Mouse (Mus musculus) T-helper 17 cell (primary cell): ENCODE measurements at regions not wholly inside any gene's neighbourhood (a gene's known extent, or its start where the extent isn't known, plus 50 kb on each side); places are given as distances from the start of the nearest gene placed in this dataset.

Source experiments
- in situ Hi-C, 2 experiments: fragments of 300-600 bp; cut with MboI, MseI; formaldehyde crosslinking; loops; 1 replicate in 1 of 2; 2 replicates in 1 of 2; pipeline ENCODE4 v1.15.1; 2025; ENCODE audit warnings: high pct_unique_total_duplicates in 2 of 2

DNA sequence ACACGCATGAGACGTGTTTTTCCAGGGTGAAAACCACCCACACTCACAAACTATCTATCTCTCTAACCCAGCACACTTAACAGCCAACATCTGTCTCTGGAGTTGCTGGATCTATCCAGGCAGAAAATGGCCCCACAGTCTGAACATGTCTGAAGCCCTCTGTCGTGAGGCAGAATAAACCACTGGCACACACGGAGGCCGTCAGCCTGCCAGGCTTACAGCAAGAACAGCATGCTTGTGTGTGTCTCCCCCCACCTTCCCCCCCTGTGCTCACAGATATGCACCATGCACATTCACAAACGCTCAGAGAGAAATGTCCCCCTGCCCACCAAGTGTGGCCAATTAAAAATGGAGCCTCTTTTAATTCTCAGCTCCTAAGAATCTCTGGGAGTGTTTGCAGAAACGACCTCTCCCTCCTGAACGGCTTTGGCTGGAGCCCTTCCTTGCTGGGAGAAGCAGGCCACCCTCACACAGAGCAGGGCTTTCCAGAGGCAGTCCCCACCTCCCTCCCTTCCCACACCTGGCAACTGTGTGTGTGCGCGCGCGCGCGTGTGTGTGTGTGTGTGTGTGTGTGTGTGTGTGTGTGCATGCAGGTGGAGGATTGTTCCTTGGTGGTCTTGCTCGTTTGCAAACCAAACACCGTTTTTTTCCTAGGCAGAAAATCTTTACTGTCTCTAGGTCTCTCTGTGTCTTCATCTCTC lies 88.7 kb downstream of the Edn3 start:
- in situ Hi-C loops: no loop called here

DNA sequence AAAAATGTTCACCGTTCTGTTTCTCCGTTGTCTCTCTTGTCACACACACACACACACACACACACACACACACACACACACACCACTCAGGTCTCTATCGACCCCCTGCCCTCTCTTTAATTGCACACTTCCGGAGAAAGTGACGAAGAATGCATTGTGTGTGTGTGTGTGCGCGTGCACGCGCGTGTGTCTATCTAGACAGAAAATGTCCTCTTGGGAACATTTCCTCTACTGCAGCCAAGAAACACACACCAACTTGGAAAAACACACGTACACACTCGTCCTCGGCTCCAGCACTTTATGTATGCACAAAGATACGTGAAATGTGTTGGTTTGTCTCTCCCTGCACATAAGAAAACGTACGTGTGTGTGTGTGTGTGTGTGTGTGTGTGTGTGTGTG lies 90.4 kb downstream of the Edn3 start:
- in situ Hi-C loops: loop anchor here (5.0 to 25.0 kb wide), 2 partner anchors 364 to 549 kb away; no protein-coding TSS in a partner anchor

- in situ Hi-C loops: loop anchor here (5.0 to 25.0 kb wide), 2 partner anchors 364 to 549 kb away; no protein-coding TSS in a partner anchor
Observed at GRCm38 (mm10) chr2:174851525-174852330, 91.3 kb downstream of the Edn3 start.

DNA sequence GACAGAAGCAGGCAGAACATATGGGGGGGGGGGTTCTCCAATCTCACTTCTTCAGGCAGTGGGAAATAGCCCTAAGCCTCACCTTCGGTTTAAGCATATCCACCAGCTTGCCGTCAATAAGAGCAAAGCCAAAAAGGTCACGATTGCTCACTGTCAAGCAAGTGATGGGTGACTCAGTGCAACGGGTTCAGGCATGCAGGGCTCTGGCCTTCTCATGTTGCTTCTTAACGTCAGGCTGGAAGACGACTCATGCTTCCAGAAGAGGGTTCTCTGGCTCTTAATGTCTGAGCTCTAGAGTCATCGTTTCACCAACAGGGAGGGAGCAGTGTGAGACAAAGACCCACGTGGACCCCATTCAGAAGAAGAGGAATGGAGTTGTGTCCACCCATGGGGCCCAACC lies 93.4 kb downstream of the Edn3 start:
- in situ Hi-C loops: loop anchor here (5.0 to 25.0 kb wide), 2 partner anchors 366 to 551 kb away; no protein-coding TSS in a partner anchor

GRCm38 (mm10) chr2:174855548-174855947 lies 95.1 kb downstream of the Edn3 start:
- in situ Hi-C loops: loop anchor here in 1 of 2 experiments (5.0 to 25.0 kb wide), 2 partner anchors 368 to 548 kb away; no protein-coding TSS in a partner anchor

DNA sequence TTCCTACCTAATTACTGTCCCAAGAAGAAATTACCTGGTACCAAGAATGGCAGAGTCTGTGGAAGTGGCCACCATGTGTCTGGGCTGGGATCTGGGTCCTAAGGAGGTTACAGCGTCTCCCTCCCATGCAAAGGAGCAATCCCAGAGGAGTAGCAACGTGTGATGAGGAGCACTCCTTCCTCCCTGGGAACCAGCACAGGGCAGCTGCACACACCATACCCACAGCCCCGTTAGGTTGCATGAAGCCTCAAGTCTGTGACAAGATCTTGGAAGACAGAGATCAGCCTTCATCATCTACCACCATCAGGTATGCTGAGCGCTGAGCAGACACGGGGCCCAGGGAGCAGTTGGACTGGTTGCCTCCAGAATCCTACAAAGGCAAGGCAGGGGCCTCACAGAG lies 95.7 kb downstream of the Edn3 start:
- in situ Hi-C loops: loop anchor here in 1 of 2 experiments (5.0 to 25.0 kb wide), 2 partner anchors 369 to 549 kb away; no protein-coding TSS in a partner anchor

DNA sequence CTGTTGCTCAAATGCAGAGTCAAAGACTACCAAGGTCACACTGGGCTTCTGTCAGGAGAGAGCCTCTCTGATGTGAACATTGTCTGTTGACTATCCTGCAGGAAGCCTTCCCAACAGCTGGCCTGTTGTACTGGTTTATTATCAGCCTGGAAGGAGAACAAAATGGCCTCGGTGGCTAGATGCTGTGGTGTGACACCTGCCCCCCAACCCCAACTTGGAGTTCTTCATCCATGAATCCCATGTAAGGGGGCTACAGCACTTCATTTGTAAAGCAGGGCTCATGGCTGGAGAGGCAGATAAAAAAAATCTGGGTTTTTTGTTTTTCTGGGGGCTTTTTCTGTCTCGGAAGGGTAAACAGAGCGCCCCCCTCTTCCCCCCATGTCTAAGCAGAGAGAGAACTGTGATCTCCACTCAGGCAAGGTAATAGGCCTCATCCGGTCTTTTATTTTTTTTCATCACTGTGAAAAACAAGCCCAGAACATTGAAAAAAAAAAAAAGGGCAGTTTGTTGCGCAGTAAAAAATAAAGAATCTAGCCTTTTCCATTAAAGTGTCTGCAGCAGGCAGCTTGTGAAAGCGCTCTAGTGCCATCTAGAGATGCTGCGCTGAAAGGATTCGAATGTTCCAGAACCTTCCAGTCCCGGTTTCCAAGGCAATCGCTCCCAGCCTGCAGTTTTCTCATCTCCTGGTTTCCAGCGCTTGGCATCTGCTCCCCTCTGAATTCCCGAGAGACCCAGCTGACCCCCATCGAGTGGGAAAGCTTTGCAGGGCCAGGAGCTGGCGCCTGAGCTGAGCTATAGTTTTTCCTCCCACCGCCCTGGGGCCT lies 97.8 kb downstream of the Edn3 start:
- in situ Hi-C loops: loop anchor here in 1 of 2 experiments (5.0 to 25.0 kb wide), 2 partner anchors 371 to 551 kb away; no protein-coding TSS in a partner anchor

DNA sequence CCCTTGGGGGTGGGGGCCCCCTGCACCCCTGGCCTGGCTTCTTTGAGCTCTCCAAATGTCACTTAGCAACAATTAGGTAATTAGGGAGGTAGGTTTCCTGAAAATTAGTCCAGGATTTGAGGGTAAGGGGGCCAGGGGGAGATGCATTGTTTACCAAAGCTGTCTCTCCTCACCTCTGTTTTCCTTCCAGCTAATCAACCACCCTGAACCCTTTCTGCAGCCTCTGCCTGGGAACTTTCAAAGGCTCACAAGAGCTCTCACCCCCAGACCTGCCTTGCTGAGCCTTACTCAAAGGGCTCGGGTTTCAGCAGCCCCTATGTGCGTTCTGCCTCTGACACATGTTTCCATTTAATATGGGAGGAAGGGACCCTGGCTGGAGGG lies 98.4 kb downstream of the Edn3 start:
- in situ Hi-C loops: loop anchor here in 1 of 2 experiments (5.0 to 25.0 kb wide), 2 partner anchors 372 to 552 kb away; no protein-coding TSS in a partner anchor

GRCm38 (mm10) chr2:174859533-174859932 lies 99.1 kb downstream of the Edn3 start:
- in situ Hi-C loops: loop anchor here in 1 of 2 experiments (5.0 to 25.0 kb wide), 2 partner anchors 372 to 552 kb away; no protein-coding TSS in a partner anchor

- in situ Hi-C loops: loop anchor here in 1 of 2 experiments (25.0 kb wide), 1 partner anchor 377 kb away; no protein-coding TSS in a partner anchor
Observed at GRCm38 (mm10) chr2:174864657-174865056, 104.2 kb downstream of the Edn3 start.

- in situ Hi-C loops: loop anchor here in 1 of 2 experiments (25.0 kb wide), 1 partner anchor 379 kb away; no protein-coding TSS in a partner anchor
Observed at GRCm38 (mm10) chr2:174866546-174866945, 106.1 kb downstream of the Edn3 start.

DNA sequence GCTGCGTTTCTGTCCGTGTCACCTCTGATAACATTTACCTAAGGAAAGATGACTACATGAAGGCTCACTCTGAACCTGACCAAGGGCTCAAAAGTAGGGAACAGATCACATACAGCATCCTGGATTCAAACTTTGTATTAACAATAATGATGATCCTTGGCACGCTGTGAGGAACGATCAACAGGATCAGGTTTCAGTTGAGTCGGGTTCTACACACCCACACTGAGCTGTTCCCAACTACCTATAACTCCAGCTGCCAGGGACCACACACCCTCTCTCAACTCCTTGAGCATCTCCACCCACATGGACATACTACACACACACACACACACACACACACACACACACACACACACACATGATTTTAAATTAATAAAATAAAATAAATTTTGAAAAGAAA lies 107.0 kb downstream of the Edn3 start:
- in situ Hi-C loops: loop anchor here in 1 of 2 experiments (25.0 kb wide), 1 partner anchor 380 kb away; no protein-coding TSS in a partner anchor

DNA sequence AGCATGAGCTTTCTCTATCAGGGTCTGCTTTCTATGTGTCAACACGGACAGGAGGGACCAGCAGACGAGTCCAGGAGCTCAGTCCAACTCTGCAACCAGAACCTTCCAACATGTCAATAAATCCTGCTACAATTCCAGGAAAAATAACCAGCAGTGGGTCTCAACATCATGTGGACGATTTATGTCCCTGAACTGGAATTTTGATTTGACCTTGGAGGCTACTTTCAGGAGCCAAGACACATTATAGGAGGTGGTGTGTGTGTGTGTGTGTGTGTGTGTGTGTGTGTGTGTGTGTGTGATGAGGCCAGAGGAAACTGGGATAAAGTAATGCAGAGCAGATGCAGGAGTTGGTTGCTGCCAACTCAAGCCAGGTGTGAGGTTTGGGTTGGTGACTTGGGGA lies 107.8 kb downstream of the Edn3 start:
- in situ Hi-C loops: loop anchor here in 1 of 2 experiments (25.0 kb wide), 1 partner anchor 381 kb away; no protein-coding TSS in a partner anchor

- in situ Hi-C loops: loop anchor here in 1 of 2 experiments (25.0 kb wide), 1 partner anchor 382 kb away; no protein-coding TSS in a partner anchor
Observed at GRCm38 (mm10) chr2:174868743-174869369, 108.4 kb downstream of the Edn3 start.

DNA sequence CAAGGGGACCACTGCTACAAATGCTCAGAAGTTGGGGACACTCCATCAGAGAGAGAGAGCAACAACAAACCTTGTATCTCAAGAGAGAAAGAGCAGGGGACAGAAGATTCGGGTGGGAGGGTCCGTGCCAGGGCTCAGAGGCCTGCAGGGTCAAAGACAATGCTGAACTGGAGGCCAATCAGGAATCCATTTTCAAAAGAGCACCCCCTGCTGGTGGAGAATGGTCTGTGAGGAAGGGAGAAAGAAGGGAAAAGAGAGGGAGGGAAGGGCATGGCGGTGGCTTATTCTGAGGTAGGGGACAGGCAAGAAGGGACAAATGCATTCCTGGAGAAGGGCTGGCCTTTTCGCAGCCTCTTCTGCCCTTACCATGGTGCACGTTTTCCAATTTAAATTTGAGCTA lies 109.9 kb downstream of the Edn3 start:
- in situ Hi-C loops: loop anchor here in 1 of 2 experiments (25.0 kb wide), 1 partner anchor 383 kb away; no protein-coding TSS in a partner anchor

DNA sequence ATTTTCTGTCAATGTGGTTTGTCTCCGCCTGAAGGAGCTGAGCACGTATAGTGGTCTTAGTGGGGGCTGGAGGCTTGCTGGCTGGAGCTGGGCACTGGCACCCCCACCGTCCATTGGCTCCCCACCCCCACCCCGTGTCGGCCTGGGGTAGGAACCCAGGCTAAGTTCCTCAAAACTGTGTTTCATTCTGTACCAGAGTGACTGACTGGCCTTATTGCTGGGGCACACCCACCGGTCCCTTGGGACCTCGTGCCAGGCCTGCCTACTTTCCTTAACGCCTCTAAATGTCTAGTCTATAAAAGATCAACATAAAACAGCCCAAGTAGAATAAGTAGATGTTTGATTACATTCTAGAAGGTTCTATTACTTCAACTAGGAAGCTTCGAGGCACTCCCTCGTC lies 110.8 kb downstream of the Edn3 start:
- in situ Hi-C loops: loop anchor here in 1 of 2 experiments (25.0 kb wide), 1 partner anchor 384 kb away; no protein-coding TSS in a partner anchor

- in situ Hi-C loops: loop anchor here in 1 of 2 experiments (25.0 kb wide), 1 partner anchor 385 kb away; no protein-coding TSS in a partner anchor
Observed at GRCm38 (mm10) chr2:174871844-174872243, 111.4 kb downstream of the Edn3 start.

- in situ Hi-C loops: no loop called here
Observed at GRCm38 (mm10) chr2:174876886-174877285, 116.5 kb downstream of the Edn3 start.

- in situ Hi-C loops: no loop called here
Observed at GRCm38 (mm10) chr2:174878979-174879378, 118.6 kb downstream of the Edn3 start.

GRCm38 (mm10) chr2:174880659-174881058 lies 120.2 kb downstream of the Edn3 start:
- in situ Hi-C loops: no loop called here
